Mouse (Mus musculus): ENCODE data around the gene Mxra7. TPM values are rescaled to one million over a fixed set of nuclear protein-coding genes. Genes with fewer than 3 reads are reported as not detected.

Gene Mxra7
- total RNA-seq (2023): 0.27 and 3.3 TPM in 2 replicates

DNA sequence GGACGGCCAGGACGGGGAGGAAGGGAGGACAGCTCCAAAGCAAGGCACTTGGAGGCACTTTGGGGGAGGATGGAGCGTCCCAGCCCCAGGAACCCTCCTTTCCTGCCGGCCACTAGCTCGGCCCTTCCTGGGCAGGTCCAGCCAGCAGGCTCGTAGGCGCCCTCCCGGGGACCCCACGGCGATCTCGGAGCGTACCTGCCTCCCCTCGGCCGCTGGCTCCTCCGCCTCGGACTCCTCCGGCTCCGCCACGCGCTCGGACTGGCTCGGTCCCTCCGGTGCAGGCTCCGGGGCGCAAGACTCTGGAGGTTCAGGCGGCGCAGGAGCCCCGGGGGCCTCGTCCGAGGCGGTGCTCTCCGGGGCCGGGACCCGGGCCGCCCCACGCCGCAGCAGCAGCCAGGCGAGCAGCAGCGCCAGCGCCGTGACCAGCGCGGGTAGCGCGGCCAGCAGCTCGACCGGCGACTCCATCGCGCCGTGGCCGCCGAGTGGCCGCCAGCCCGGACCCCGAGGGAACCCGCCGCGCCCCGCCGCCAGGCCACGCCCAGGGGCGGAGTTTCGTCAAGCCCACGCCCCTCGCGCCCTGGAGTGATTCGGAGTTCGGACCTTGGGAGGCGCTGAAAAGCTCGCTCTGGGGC is at the start of gene Mxra7:
Gene Mxra7, minus strand, starts transcription at position 513 of the 632 bp plus-strand sequence.

DNA sequence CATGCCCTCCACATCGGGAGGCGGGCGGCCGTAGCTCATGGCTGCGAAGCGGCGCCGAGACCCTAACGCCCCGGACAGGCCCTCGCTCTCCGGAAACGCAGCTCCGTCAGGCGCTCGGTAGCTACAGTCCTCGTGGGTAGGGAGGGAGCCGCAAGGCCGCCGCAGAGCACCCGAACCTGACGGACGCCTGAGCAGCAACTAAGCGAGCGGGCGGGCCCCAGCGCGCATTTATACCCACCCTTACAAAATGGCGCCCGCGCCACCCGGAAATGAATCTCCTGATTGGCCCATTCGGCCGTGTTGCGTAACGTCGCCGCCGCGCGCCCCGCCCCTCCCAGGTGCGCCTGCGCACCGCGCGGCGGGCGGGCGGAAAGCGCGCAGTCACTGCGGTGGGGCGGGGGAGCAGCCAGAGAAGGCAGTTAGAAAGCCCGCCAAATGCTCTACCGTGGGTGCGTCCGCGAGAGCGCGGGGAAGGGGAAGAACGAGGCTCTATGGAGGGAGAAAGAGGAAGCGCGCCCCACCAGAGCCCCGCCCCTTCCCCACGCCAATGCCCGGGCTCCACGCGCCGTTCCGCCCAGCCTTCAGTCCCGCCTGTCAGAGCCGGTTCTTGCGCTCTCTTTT is 25.2 kb upstream of the Mxra7 start, which contains the start of gene Srsf2:
Gene Srsf2, minus strand, starts transcription at position 204 of the 621 bp plus-strand sequence.

DNA sequence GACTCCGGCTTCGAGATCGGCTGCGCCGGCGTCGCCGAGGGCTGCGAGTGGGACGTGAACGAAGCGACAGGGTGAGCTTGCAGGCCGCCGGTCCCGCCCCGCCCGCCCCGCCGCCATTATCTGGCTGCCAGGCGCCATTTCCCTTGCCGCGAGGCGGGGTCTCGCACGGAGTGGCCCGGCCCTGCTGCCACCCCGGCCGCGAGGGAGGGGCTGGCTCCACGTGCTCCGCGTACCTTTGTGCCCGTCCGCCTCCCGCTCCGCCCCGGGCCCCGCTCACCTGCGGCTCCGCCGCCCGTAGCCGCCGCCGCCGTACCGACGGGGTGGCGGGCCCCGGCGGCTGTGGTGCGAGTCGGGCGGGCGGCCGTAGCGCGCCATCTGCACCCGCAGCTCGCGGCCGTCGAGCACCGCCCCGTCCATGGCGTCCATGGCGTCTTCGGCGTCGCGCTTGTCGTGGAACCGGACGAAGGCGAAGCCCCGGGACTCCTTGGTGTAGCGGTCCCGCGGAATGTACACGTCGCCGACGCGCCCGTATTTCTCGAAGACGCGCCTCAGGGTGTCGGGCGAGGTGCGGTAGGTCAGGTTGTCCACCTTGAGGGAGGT is 24.5 kb upstream of the Mxra7 start, which contains the start of gene Mfsd11:
Gene Mfsd11, plus strand, starts transcription at position 150 of the 600 bp plus-strand sequence.

DNA sequence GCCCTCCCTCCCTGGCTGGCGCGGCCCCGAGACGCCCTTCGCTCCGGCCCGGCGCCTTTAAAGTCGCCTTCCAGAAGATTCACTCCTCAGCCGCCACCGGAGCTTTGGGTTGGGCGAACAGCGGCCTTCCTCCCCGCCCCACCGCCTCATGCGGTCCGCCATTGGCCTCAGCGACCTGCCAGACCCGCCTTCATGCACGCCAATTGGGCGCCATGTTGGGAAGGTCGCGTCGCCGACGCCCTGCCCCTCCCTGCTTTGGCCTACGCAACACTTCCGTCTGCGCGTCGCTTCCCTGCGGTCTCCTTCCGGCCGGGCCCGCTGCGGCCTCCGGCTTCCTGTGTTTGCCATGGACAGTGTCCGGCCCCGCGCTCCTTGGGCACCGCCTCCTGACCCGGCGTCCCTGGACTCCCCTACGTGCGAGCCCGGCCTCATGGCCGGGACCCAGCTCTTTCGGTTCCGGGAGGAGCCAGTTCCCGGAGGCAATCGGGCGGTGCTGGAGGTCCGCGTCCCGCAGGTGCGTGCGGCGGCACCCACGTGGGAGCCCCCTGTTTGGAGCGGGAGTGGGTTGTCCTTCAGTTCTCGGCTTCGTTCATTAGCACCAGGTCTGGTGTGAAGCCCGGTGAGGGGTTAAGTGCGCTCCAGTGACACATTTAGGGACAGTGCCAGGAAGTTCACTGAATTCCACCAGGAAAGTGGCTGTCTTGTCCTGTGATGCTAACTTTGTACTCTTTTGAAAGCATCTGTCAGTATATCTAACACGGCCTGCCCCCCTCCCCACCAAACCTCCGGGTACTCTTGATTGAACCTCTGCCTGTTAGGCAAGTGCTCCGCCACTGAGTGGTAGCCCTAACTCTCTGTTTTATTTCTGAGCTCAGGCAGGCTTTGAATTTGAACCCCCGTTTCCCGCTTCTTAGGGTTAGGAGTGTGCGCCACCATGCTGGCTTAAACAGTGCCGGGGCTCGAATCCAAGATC is 15.7 kb upstream of the Mxra7 start, which contains the start of the genes Mettl23 and Jmjd6:
Gene Mettl23, plus strand, starts transcription at position 18 of the 973 bp plus-strand sequence.
Gene Jmjd6, minus strand, starts transcription at position 189 of the 973 bp plus-strand sequence.

DNA sequence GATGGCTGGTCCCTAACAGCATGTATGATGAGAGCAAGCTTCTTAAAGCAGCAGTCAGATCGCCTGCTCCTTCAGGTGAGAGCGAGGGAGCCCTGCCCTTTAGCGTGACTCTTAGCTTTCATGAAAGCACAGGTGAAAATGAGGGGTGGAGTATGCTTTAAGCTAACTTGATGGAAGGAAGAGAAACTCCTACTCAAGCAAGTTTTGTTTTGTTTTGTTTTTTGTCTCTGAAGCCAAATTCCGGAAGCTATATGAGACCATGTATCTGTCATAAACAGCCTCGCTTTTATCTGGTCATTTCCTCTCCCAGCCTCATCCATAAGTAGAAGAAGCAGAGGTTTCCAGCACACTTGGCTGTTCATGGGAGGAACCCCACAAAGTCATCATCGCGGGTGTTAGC is 52.4 kb downstream of the Mxra7 start, which contains the start of gene St6galnac1:
Gene St6galnac1, minus strand, starts transcription at position 101 of the 400 bp plus-strand sequence.

Other genes starting within 250 kb of the Mxra7 start
- 5.5 and 7.6 TPM in 2 replicates for gene Ube2o, start 246.6 kb downstream of the Mxra7 start, total RNA-seq (2023)
- not detected in 2 replicates for gene Aanat, start 241.6 kb downstream of the Mxra7 start, total RNA-seq (2023)
- gene Rhbdf2, start 201.0 kb downstream of the Mxra7 start, total RNA-seq (2023): 118 and 155 TPM in 2 replicates
- not detected in 2 replicates for gene Prcd, start 174.5 kb downstream of the Mxra7 start, total RNA-seq (2023)
- not detected in 2 replicates for gene Cygb, start 173.7 kb downstream of the Mxra7 start, total RNA-seq (2023)
- not detected in 2 replicates for gene St6galnac1, start 52.5 kb downstream of the Mxra7 start, total RNA-seq (2023)
- 13.7 and 19.2 TPM in 2 replicates for gene Mettl23, start 15.2 kb upstream of the Mxra7 start, total RNA-seq (2023)
- gene Jmjd6, start 15.4 kb upstream of the Mxra7 start, total RNA-seq (2023): 97.1 and 108 TPM in 2 replicates
- gene Mfsd11, start 24.4 kb upstream of the Mxra7 start, total RNA-seq (2023): 16.7 and 22.0 TPM in 2 replicates
- gene Srsf2, start 25.0 kb upstream of the Mxra7 start, total RNA-seq (2023): 267 and 287 TPM in 2 replicates
- not detected in 2 replicates for gene Mgat5b, start 90.8 kb upstream of the Mxra7 start, total RNA-seq (2023)

All from neutrophil, adult 65 days (primary cell).